Mouse (Mus musculus): ENCODE data around the gene Timm8a2.
"Not testable (repeated sequence)": the region's sequence is repeated elsewhere in the genome, so short reads cannot be mapped to it uniquely, and the experiment has no call there.

Timm8a2 gene

GRCm38 (mm10) chr14:122062411-122063090, 28.1 kb downstream of the Timm8a2 start:
- DNase-seq, result no peak

GRCm38 (mm10) chr14:122063599-122063998, 29.1 kb downstream of the Timm8a2 start:
- no peak for DNase-seq

GRCm38 (mm10) chr14:122064519-122064918, 30.0 kb downstream of the Timm8a2 start:
- DNase-seq, result peak; percentile 85

- DNase-seq, result peak; percentile 41
Observed at GRCm38 (mm10) chr14:122066243-122066642, 31.8 kb downstream of the Timm8a2 start.

- not testable (repeated sequence) for DNase-seq
Observed at GRCm38 (mm10) chr14:122068036-122068435, 33.6 kb downstream of the Timm8a2 start.

- DNase-seq, result peak; percentile 47
Observed at GRCm38 (mm10) chr14:122068801-122069695, 34.6 kb downstream of the Timm8a2 start.

- DNase-seq, result no peak
Observed at GRCm38 (mm10) chr14:122069948-122070347, 35.5 kb downstream of the Timm8a2 start.

GRCm38 (mm10) chr14:122073422-122073821, 38.9 kb downstream of the Timm8a2 start:
- DNase-seq, result no peak

GRCm38 (mm10) chr14:122074360-122074759, 39.9 kb downstream of the Timm8a2 start:
- DNase-seq, result peak; percentile 74

GRCm38 (mm10) chr14:122075485-122076200, 41.2 kb downstream of the Timm8a2 start:
- DNase-seq, result no peak

- DNase-seq, result no peak
Observed at GRCm38 (mm10) chr14:122077017-122077416, 42.5 kb downstream of the Timm8a2 start.

- DNase-seq, result peak; percentile 64
Observed at GRCm38 (mm10) chr14:122079428-122079827, 45.0 kb downstream of the Timm8a2 start.

GRCm38 (mm10) chr14:122079921-122080320, 45.4 kb downstream of the Timm8a2 start:
- DNase-seq, result no peak

- DNase-seq, result no peak
Observed at GRCm38 (mm10) chr14:122081308-122081707, 46.8 kb downstream of the Timm8a2 start.

GRCm38 (mm10) chr14:122083499-122083898, 49.0 kb downstream of the Timm8a2 start:
- no peak for DNase-seq

- no peak for DNase-seq
Observed at GRCm38 (mm10) chr14:122087956-122088355, 53.5 kb downstream of the Timm8a2 start.
